Mouse (Mus musculus): ENCODE data around the gene Fam213b. TPM values are rescaled to one million over a fixed set of nuclear protein-coding genes. Genes with fewer than 3 reads are reported as not detected.

Fam213b gene
- polyA plus RNA-seq, 1 experiment from 2014 or later = 56.1 TPM

- Histone ChIP-seq H3K27me3 (replicated peaks) (no peaks in the 10 kb centered on the region), H3K9me3 (no peaks in the 10 kb centered on the region), H3K4me1 (peaks cover 18% of the 10 kb centered on the region), H3K9ac (peak overlapping the region; percentile 53), H3K4me3 (peak overlapping the region; percentile 42; the same call in 1 of the 2 replicates), H3K27ac (peak overlapping the region; percentile 81), H3K36me3 (replicated peaks) (no peaks in the 10 kb centered on the region), H3K4me2 (peak overlapping the region; percentile 56)
- ATAC-seq (replicated peaks) = 0 out of 2 replicates have a peak, but pooled peaks have one; percentile 7
- WGBS = 83% methylated on average over 18 of the region's 18 CpGs
These were observed 33.8 kb downstream of the Fam213b start for GRCm38 (mm10) chr4:154864961-154865760.

- H3K4me2 ChIP-seq = peak overlapping the region; percentile 56
These were observed 34.6 kb downstream of the Fam213b start for GRCm38 (mm10) chr4:154864271-154864771.

GRCm38 (mm10) chr4:154863436-154863935, 35.4 kb downstream of the Fam213b start:
- Histone ChIP-seq H3K9me3 (no peaks in the 10 kb centered on the region), H3K9ac (no peak overlapping the region), H3K4me3 (no peak overlapping the region), H3K27ac (peak overlapping the region; percentile 81), H3K27me3 (replicated peaks) (no peaks in the 10 kb centered on the region), H3K4me1 (peaks cover 18% of the 10 kb centered on the region), H3K36me3 (replicated peaks) (no peaks in the 10 kb centered on the region), H3K4me2 (no peak overlapping the region)
- ATAC-seq (replicated peaks) = no peak
- 90% methylated on average over 3 of the region's 3 CpGs for WGBS

More at GRCm38 (mm10) chr4:154864271-154864771, 34.6 kb downstream of the Fam213b start:
- peak overlapping the region; percentile 81 for H3K27ac ChIP-seq
- peak overlapping the region; percentile 42 for H3K4me3 ChIP-seq
- H3K27me3 ChIP-seq (replicated peaks) = no peaks in the 10 kb centered on the region
- peak overlapping the region; percentile 53 for H3K9ac ChIP-seq
- no peaks in the 10 kb centered on the region for H3K36me3 ChIP-seq (replicated peaks)
- H3K4me1 ChIP-seq = peaks cover 18% of the 10 kb centered on the region
- ATAC-seq (replicated peaks) = peak; percentile 91
- H3K9me3 ChIP-seq = no peaks in the 10 kb centered on the region
- 0% methylated on average over 18 of the region's 18 CpGs for WGBS

- no peak overlapping the region for H3K4me3 ChIP-seq
- H3K27me3 ChIP-seq (replicated peaks) = no peaks in the 10 kb centered on the region
- H3K9me3 ChIP-seq = no peaks in the 10 kb centered on the region
- ATAC-seq (replicated peaks) = no peak
- H3K27ac ChIP-seq = no peak overlapping the region
- H3K4me2 ChIP-seq = no peak overlapping the region
- 76% methylated on average over 5 of the region's 5 CpGs for WGBS
- H3K36me3 ChIP-seq (replicated peaks) = no peaks in the 10 kb centered on the region
- H3K4me1 ChIP-seq = peaks cover 12% of the 10 kb centered on the region
- no peak overlapping the region for H3K9ac ChIP-seq
These were observed 37.0 kb downstream of the Fam213b start for GRCm38 (mm10) chr4:154861967-154862366.

- H3K9ac ChIP-seq = no peak overlapping the region
- no peak overlapping the region for H3K27ac ChIP-seq
- H3K27me3 ChIP-seq (replicated peaks) = no peaks in the 10 kb centered on the region; the same call in 1 of the 2 replicates
- no peak for ATAC-seq (replicated peaks)
- no peak overlapping the region for H3K4me3 ChIP-seq
- no peaks in the 10 kb centered on the region for H3K36me3 ChIP-seq (replicated peaks)
- no peaks in the 10 kb centered on the region for H3K9me3 ChIP-seq
- no peak overlapping the region for H3K4me2 ChIP-seq
- WGBS = 76% methylated on average over 3 of the region's 3 CpGs
- peaks cover 10% of the 10 kb centered on the region for H3K4me1 ChIP-seq
These were observed 40.3 kb downstream of the Fam213b start for GRCm38 (mm10) chr4:154858601-154859000.

- H3K4me3 ChIP-seq = no peak overlapping the region
- 79% methylated on average over 10 of the region's 10 CpGs for WGBS
- H3K9me3 ChIP-seq = no peaks in the 10 kb centered on the region
- no peak for ATAC-seq (replicated peaks)
- H3K27me3 ChIP-seq (replicated peaks) = no peaks in the 10 kb centered on the region; the same call in 1 of the 2 replicates
- H3K36me3 ChIP-seq (replicated peaks) = no peaks in the 10 kb centered on the region
- no peak overlapping the region for H3K9ac ChIP-seq
- H3K4me2 ChIP-seq = no peak overlapping the region
- H3K27ac ChIP-seq = no peak overlapping the region
- peaks cover 10% of the 10 kb centered on the region for H3K4me1 ChIP-seq
These were observed 41.3 kb downstream of the Fam213b start for GRCm38 (mm10) chr4:154857366-154858240.

- H3K36me3 ChIP-seq (replicated peaks) = no peaks in the 10 kb centered on the region
- H3K4me1 ChIP-seq = peaks cover 10% of the 10 kb centered on the region
- H3K27me3 ChIP-seq (replicated peaks) = no peaks in the 10 kb centered on the region; the same call in 1 of the 2 replicates
- H3K9me3 ChIP-seq = no peaks in the 10 kb centered on the region
- 0 out of 2 replicates have a peak, but pooled peaks have one; percentile 8 for ATAC-seq (replicated peaks)
- H3K9ac ChIP-seq = no peak overlapping the region
- peak overlapping the region; percentile 90; the same call in 1 of the 2 replicates for H3K27ac ChIP-seq
- WGBS = 93% methylated on average over 7 of the region's 7 CpGs
- 0 out of 2 replicates have a peak overlapping the region, but pooled peaks have one; percentile 48 for H3K4me3 ChIP-seq
- peak overlapping the region; percentile 67 for H3K4me2 ChIP-seq
These were observed 42.1 kb downstream of the Fam213b start for GRCm38 (mm10) chr4:154856882-154857281.

- peak; percentile 55; the same call in 1 of the 2 replicates for ATAC-seq (replicated peaks)
- H3K9ac ChIP-seq = peak overlapping the region; percentile 69; the same call in 1 of the 2 replicates
- H3K27ac ChIP-seq = peak overlapping the region; percentile 90
- no peaks in the 10 kb centered on the region for H3K9me3 ChIP-seq
- H3K4me3 ChIP-seq = peak overlapping the region; percentile 48
- H3K36me3 ChIP-seq (replicated peaks) = no peaks in the 10 kb centered on the region
- H3K4me2 ChIP-seq = peak overlapping the region; percentile 67
- WGBS = 17% methylated on average over 9 of the region's 9 CpGs
- no peaks in the 10 kb centered on the region; the same call in 1 of the 2 replicates for H3K27me3 ChIP-seq (replicated peaks)
- H3K4me1 ChIP-seq = peaks cover 10% of the 10 kb centered on the region
These were observed 42.5 kb downstream of the Fam213b start for GRCm38 (mm10) chr4:154856480-154856837.

- H3K27ac ChIP-seq = peak overlapping the region; percentile 90
- ATAC-seq (replicated peaks) = peak; percentile 97
- peak overlapping the region; percentile 67 for H3K4me2 ChIP-seq
- peak overlapping the region; percentile 69 for H3K9ac ChIP-seq
- H3K9me3 ChIP-seq = no peaks in the 10 kb centered on the region
- H3K36me3 ChIP-seq (replicated peaks) = no peaks in the 10 kb centered on the region
- no peaks in the 10 kb centered on the region; the same call in 1 of the 2 replicates for H3K27me3 ChIP-seq (replicated peaks)
- WGBS = under 1% methylated on average over 94 of the region's 110 CpGs
- peaks cover 10% of the 10 kb centered on the region for H3K4me1 ChIP-seq
- H3K4me3 ChIP-seq = peak overlapping the region; percentile 48
These were observed 43.0 kb downstream of the Fam213b start for GRCm38 (mm10) chr4:154855721-154856479.

- ATAC-seq (replicated peaks) = no peak
- 57% methylated on average over 12 of the region's 12 CpGs for WGBS
- H3K27me3 ChIP-seq (replicated peaks) = no peaks in the 10 kb centered on the region; the same call in 1 of the 2 replicates
- no peaks in the 10 kb centered on the region for H3K9me3 ChIP-seq
- peaks cover 10% of the 10 kb centered on the region for H3K4me1 ChIP-seq
- peak overlapping the region; percentile 48 for H3K4me3 ChIP-seq
- peak overlapping the region; percentile 69; the same call in 1 of the 2 replicates for H3K9ac ChIP-seq
- H3K36me3 ChIP-seq (replicated peaks) = no peaks in the 10 kb centered on the region
- peak overlapping the region; percentile 67 for H3K4me2 ChIP-seq
- peak overlapping the region; percentile 90; the same call in 1 of the 2 replicates for H3K27ac ChIP-seq
These were observed 44.1 kb downstream of the Fam213b start for GRCm38 (mm10) chr4:154854676-154855345.

GRCm38 (mm10) chr4:154853881-154854280, 45.1 kb downstream of the Fam213b start:
- no peak overlapping the region for H3K9ac ChIP-seq
- no peak overlapping the region for H3K4me2 ChIP-seq
- 73% methylated on average over 4 of the region's 4 CpGs for WGBS
- H3K4me3 ChIP-seq = no peak overlapping the region
- peaks cover 10% of the 10 kb centered on the region for H3K4me1 ChIP-seq
- no peak for ATAC-seq (replicated peaks)
- no peaks in the 10 kb centered on the region; the same call in 1 of the 2 replicates for H3K27me3 ChIP-seq (replicated peaks)
- H3K36me3 ChIP-seq (replicated peaks) = no peaks in the 10 kb centered on the region
- H3K9me3 ChIP-seq = no peaks in the 10 kb centered on the region
- H3K27ac ChIP-seq = no peak overlapping the region

Measured in midbrain, embryonic 15.5 days (tissue).